Mouse (Mus musculus) liver, embryonic 14.5 days (tissue): Measurements from ENCODE around the gene Xrcc3. TPM values are rescaled to one million over a fixed set of nuclear protein-coding genes. Genes with fewer than 3 reads are reported as not detected.

Experiments used
- ATAC-seq: fragments of 200-750 bp; cut with Nextera tagmentation; 2 replicates; pipeline ENCODE4 v1.8.0; 2017; ENCODE audit warnings: moderate number of reproducible peaks, mild to moderate bottlenecking, moderate library complexity; ENCODE audit not compliant: insufficient read depth
- DNase-seq, 3 experiments: peaks; one replicate each; pipeline ENCODE4 v3.0.0-alpha.2; 2012 to 2013; ENCODE audit warnings: low read depth in 3 of 3, low spot score in 3 of 3
- H3K27ac ChIP-seq: fragments of 300-500 bp; sonication (generic); 2 replicates; pipeline ENCODE4 v1.5.1; 2014; ENCODE audit warnings: moderate library complexity, mild to moderate bottlenecking, control low read depth, inconsistent platforms
- H3K27me3 ChIP-seq: fragments of 300-500 bp; sonication (generic); 2 replicates; pipeline ENCODE4 v1.6.1; 2014; ENCODE audit warnings: mild to moderate bottlenecking, low read length, moderate library complexity; ENCODE audit not compliant: control insufficient read depth, insufficient read depth
- H3K36me3 ChIP-seq: fragments of 300-500 bp; sonication (generic); replicated peaks from 2 replicates; pipeline ENCODE4 v1.6.1; 2014; ENCODE audit warnings: low read depth; ENCODE audit not compliant: control insufficient read depth, insufficient read depth
- H3K4me1 ChIP-seq, 2 experiments: fragments of 200-500 bp in 1 of 2; fragments of 300-500 bp in 1 of 2; sonication (generic) in 1 of 2; replicated peaks; 2 replicates each; pipeline ENCODE4 v1.6.1; 2012 to 2014; ENCODE audit warnings: antibody characterized with exemption in 1 of 2, inconsistent platforms in 1 of 2, low read length in 1 of 2; ENCODE audit not compliant: control insufficient read depth in 2 of 2, insufficient read depth in 2 of 2
- H3K4me2 ChIP-seq: fragments of 300-500 bp; sonication (generic); 2 replicates; pipeline ENCODE4 v1.6.1; 2014; ENCODE audit warnings: low read depth, mild to moderate bottlenecking, control low read depth, moderate library complexity
- H3K4me3 ChIP-seq, 2 experiments: fragments of 200-500 bp in 1 of 2; fragments of 300-500 bp in 1 of 2; sonication (generic) in 1 of 2; 2 replicates each; pipeline ENCODE4 v1.5.1; 2012 to 2014; ENCODE audit warnings: low read depth in 2 of 2, low read length in 2 of 2, mild to moderate bottlenecking in 2 of 2, control low read depth in 1 of 2, inconsistent platforms in 1 of 2, moderate library complexity in 1 of 2; ENCODE audit not compliant: insufficient read depth in 1 of 2
- H3K9ac ChIP-seq: fragments of 300-500 bp; sonication (generic); replicated peaks from 2 replicates; pipeline ENCODE4 v1.6.1; 2014; ENCODE audit warnings: mild to moderate bottlenecking, control low read depth, moderate library complexity
- H3K9me3 ChIP-seq: fragments of 300-500 bp; sonication (generic); 2 replicates; pipeline ENCODE4 v1.6.1; 2016; ENCODE audit warnings: low read length, mixed read lengths; ENCODE audit not compliant: control insufficient read depth
- CTCF ChIP-seq: IDR thresholded peaks from 2 replicates; pipeline ENCODE4 v1.5.1; 2016; ENCODE audit warnings: antibody characterized with exemption, low read depth, control low read depth
- EP300 ChIP-seq: IDR thresholded peaks from 2 replicates; pipeline ENCODE4 v1.6.1; 2016; ENCODE audit warnings: antibody characterized with exemption, low read depth
- WGBS: fragments of 180-500 bp; shearing (Covaris S2); extraction: QIAGEN DNeasy Blood & Tissue Kit; methylation state at CpG from one replicate; pipeline ENCODE4 v1.1.7; 2014; ENCODE audit not compliant: insufficient replicate concordance; 5-methylcytosine and 5-hydroxymethylcytosine counted together
- polyA plus RNA-seq, 2 experiments: library from polyadenylated mRNA; depleted of rRNA in 1 of 2; stranded (reverse) in 1 of 2; unstranded in 1 of 2; fragments of >200 nt; fragmentation: Nextera tagmentation in 1 of 2; extraction: Ambion mirVana in 1 of 2; gene quantifications; 2 replicates each; pipeline versions ENCODE4 v1.2.1 to v1.2.3; 2012 to 2014

Gene Xrcc3
- polyA plus RNA-seq, 2 experiments = 6.6 to 11.7 TPM

DNA sequence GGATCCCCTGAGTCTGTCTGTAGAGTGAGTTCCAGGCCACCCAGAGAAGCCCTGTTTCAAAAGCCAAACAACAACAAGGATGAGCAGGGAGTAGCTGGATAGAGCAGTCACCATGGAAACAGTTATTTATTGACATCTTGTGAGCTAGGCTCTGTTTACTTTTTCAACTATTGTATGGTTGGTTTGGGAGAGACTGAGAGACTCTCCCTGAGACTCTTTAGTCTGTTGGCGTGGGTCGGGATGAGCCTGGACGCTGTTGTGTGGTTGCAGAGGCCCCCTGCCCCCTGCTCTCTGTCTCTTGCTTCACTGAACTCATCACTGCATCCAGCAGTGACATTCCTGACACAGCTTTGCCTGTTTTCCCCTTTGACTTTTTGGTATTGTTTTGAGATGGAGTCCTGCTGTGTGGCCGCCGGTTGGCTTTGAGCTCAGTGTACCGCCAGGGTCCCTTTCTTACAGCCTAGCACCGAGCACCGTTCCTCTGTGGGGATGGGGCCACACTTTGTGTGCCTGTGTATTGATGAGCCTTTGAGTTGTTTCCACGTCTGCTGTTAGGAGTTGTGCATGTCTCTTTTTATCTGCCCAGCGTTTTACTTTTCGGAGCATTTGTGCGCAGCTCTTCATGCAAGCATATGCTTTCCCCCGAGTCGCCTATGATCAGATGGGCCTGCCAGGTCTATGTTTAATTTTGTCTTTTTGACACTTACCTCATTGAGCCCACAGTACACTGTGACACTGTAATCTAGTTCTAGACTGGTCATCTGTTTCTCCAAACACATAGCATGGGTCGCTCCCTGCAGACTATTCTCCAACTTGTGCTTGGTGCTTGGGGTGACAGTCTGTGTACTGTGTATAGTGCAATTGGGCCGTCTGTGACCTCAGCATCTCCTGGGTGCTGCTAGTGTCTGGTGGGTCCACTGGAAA, 47.1 kb downstream of the Xrcc3 start:
- DNase-seq (no peak), ATAC-seq (no peak)
- Histone ChIP-seq H3K27ac (no peak overlapping the region), H3K9me3 (no peaks in the 10 kb centered on the region), H3K4me1 (0 out of 4 replicates have a peak, but pooled peaks cover 0 to 3% of the 10 kb centered on the region in 2 experiments), H3K4me2 (no peak overlapping the region), H3K9ac (no peak overlapping the region), H3K36me3 (no peaks in the 10 kb centered on the region), H3K27me3 (no peaks in the 10 kb centered on the region), H3K4me3 (no peak overlapping the region)
- TF ChIP-seq CTCF (no peak), EP300 (no peak)
- 68% methylated on average over 16 of the region's 16 CpGs for WGBS

DNA sequence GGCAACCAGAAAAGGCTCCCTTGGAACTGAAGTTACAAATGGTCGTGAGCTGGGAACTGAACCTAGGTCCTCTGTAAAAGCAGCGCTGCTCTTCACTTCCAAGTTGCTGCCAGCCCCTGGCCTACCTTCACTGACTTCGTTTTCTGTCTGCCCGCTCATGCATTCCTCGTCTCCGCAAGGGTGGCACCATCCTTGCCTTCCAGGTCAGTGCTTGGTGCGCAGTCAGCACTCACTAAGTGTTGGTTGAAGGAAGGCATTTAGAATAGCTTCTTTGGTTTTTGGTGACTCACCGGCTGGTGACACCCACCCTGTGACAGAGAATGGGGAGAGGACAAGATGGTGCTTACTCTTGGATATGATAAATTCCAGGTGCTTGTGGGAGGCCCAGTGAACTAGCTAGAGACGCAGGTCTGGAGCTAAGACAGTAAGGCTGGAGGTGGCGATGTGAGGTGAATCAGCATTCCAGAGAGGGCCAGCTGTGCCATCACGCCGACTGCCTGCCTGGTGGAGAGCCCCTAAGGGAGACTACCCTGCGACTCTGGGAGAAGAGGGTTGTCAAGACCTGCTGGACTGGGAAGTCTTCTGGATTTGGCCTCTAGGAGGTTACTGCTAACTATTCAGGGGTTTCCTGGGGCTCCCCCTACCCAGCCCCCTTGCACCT, 50.9 kb downstream of the Xrcc3 start:
- Histone ChIP-seq H3K9me3 (no peaks in the 10 kb centered on the region), H3K27ac (no peak overlapping the region), H3K36me3 (no peaks in the 10 kb centered on the region), H3K4me3 (no peak overlapping the region), H3K4me2 (no peak overlapping the region), H3K4me1 (peaks cover 7 to 14% of the 10 kb centered on the region in 2 experiments), H3K9ac (no peak overlapping the region), H3K27me3 (no peaks in the 10 kb centered on the region)
- DNase-seq (no peak), ATAC-seq (no peak)
- TF ChIP-seq EP300 (no peak), CTCF (no peak)
- 85% methylated on average over 13 of the region's 13 CpGs for WGBS

DNA sequence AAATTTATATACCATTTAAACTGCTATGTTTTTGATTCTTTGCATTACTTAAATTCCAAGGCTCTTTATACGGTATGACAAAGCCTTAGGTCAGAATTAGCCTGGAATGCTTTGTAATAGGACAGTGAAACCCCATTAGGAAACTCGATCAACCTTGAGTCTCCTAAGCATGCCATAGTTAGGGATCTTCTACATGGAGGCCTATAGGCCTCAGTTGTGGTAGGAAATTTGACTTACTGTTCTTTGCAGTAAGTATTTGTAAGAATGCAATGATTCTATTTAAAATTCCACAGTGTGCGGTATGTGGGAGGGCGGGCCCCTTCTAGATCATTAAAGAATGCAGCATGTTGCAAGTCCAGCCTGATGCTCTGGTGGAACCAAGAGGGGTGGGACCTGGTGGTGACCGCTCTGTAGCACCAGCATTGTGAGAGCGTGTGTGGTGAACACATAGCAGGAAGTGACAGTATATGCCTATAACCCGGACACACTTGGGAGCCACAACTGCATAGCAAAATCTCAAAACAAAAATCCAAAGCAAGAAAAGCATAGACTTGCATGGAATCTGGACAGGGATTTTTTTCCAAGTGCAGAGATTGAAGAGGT, 53.3 kb downstream of the Xrcc3 start:
- ATAC-seq (no peak), DNase-seq (no peak)
- no peaks in the 10 kb centered on the region for H3K27me3 ChIP-seq
- H3K9me3 ChIP-seq = no peaks in the 10 kb centered on the region
- no peaks in the 10 kb centered on the region for H3K36me3 ChIP-seq
- no peak overlapping the region for H3K4me3 ChIP-seq
- TF ChIP-seq CTCF (no peak), EP300 (no peak)
- no peak overlapping the region; the same call in 1 of the 2 replicates for H3K9ac ChIP-seq
- H3K4me2 ChIP-seq = peak overlapping the region; percentile 99
- WGBS = 77% methylated on average over 7 of the region's 7 CpGs
- no peak overlapping the region for H3K27ac ChIP-seq
- peaks cover 10 to 17% of the 10 kb centered on the region in 2 experiments for H3K4me1 ChIP-seq

DNA sequence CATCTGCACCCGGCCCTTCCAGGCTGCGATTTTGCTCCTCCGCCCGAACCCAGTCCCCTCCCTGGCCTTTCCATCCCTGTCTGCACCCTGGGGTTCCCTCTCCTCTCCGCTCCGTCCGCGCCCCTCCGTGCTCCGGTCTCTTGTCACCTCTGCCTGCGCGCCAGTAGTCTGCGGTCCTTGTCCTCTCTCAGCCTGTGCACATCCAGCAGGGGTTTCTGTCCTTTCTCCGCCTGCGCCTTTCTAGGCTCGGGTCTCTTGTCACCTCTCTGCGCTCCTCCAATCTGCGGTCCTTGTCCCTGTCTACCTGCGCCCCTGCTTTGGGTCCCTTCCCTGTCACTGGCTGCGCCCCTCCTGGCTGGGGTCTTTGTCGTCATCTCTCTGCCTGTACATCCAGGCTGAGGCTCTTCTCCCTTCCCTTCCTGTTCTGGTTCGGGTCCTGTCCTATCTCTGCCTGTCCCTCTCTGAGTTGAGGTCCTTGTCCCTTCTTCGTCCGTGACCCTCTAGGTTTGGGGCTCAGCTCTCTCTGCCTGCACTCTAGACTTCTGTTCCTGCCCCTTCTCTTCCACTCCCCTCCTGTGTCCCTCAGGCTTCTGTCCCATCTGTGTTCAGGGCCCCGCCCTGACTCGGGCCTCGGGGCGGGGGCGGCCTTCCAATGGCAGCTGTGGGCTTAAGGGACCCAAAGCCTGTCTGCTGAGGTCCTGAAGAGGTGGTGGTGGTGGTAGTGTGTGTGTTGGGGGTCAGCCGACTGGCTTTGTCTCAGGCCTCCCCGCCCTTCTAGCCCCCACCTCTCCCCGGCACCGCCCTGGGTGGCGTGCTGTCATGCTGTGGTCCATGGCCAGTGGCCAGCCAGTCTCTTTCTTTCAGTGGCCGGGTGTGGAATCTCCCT, 54.3 kb downstream of the Xrcc3 start:
- Histone ChIP-seq H3K4me1 (peaks cover 17% of the 10 kb centered on the region in 2 experiments), H3K9me3 (no peaks in the 10 kb centered on the region), H3K4me2 (peak overlapping the region; percentile 99), H3K9ac (peak overlapping the region; percentile 90), H3K27ac (peak overlapping the region; percentile 27), H3K27me3 (no peaks in the 10 kb centered on the region), H3K4me3 (peak overlapping the region; percentile 79 to 91), H3K36me3 (no peaks in the 10 kb centered on the region)
- ATAC-seq = peak; percentile 47
- DNase-seq = no peak
- 8% methylated on average over 35 of the region's 35 CpGs for WGBS
- no peak for TF ChIP-seq CTCF
- TF ChIP-seq EP300 = no peak
